Mouse (Mus musculus): ENCODE measurements around the gene Sirt1. TPM values are rescaled to one million over a fixed set of nuclear protein-coding genes. Genes with fewer than 3 reads are reported as not detected.

Sirt1 gene
- polyA plus RNA-seq (2012; rRNA removed): 10.0 and 11.5 TPM in 2 replicates

DNA sequence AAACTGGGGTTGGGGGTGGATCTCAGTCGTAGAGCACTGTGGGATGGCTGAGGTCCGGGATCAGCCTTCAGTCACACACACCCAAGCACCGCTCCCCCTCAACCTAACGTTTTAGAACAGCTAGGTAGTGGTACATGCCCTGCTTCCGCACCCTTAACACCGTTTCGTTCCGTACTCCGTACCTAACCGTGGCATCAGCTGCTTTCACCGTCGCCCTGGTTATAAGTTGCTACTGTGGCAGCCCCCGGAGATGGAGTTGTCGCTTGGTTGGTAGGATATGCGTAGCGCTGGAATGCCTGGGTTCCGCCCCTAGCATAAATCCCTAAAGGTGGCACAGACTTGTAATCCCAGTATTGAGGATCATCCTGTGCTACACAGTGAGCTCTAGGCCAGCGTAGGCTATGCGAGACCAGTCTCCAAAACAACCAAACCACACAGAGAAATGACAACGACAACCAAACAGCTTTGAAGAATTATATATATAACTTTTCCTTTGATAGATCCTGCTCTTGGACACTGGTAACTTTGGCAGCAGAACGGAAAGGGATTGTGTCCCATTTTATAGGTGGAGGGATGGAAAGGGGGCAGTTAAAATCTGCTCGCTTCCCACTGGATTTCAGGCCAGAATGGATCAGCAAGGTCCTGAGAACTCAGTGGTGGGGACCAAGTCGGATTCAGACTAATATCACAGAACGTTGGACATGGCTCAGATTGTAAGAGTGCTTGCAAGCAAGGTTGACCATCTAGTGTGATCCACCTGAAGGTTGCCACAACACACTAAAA, at the start of gene Sirt1:
TSS of gene Sirt1 (minus strand) at position 207 of the 783 bp plus-strand sequence.
- Histone ChIP-seq H3K36me3 (ENCODE audit: control insufficient read depth, insufficient read depth, low read length) (no peaks in the 10 kb centered on the region), H3K4me3 (ENCODE audit: control insufficient read depth, insufficient read depth, low read length) (peak within 1 kb of the TSS; percentile 44), H3K27me3 (ENCODE audit: control insufficient read depth, insufficient read depth, low read length) (no peaks in the 10 kb centered on the region), H3K27ac (ENCODE audit: control insufficient read depth, insufficient read depth, low read length) (peak within 1 kb of the TSS; percentile 40; the same call in 1 of the 2 replicates), H3K4me1 (replicated peaks; ENCODE audit: control insufficient read depth, insufficient read depth, low read length) (peaks cover 6% of the 10 kb centered on the region)
- peak; percentile 38 for DNase-seq
- 8% methylated on average over 24 of the region's 24 CpGs for WGBS
- TF ChIP-seq POLR2A (IDR thresholded peaks at IDR 0.05; ENCODE audit: control insufficient read depth, extremely low read depth, insufficient read depth, low read length, poor library complexity) (no peak), CTCF (IDR thresholded peaks at IDR 0.05; ENCODE audit: borderline replicate concordance, control insufficient read depth, extremely low read depth, insufficient read depth, low read length, poor library complexity) (no peak)

GRCm38 (mm10) chr10:63429785-63430305, 48.3 kb upstream of the Sirt1 start, which contains the start of gene Ctnna3:
Gene Ctnna3 (plus strand): TSS chr10:63430098.
- Histone ChIP-seq H3K27ac (ENCODE audit: control insufficient read depth, insufficient read depth, low read length) (peak within 1 kb of the TSS; percentile 80; the same call in 1 of the 2 replicates), H3K4me1 (replicated peaks; ENCODE audit: control insufficient read depth, insufficient read depth, low read length) (no peaks in the 10 kb centered on the region), H3K27me3 (ENCODE audit: control insufficient read depth, insufficient read depth, low read length) (no peaks in the 10 kb centered on the region), H3K36me3 (ENCODE audit: control insufficient read depth, insufficient read depth, low read length) (no peaks in the 10 kb centered on the region), H3K4me3 (ENCODE audit: control insufficient read depth, insufficient read depth, low read length) (peak within 1 kb of the TSS; percentile 74)
- WGBS: under 1% methylated on average over 55 of the region's 55 CpGs
- peak; percentile 89 for DNase-seq
- TF ChIP-seq CTCF (IDR thresholded peaks at IDR 0.05; ENCODE audit: borderline replicate concordance, control insufficient read depth, extremely low read depth, insufficient read depth, low read length, poor library complexity): 0 out of 2 replicates have a peak, but pooled peaks have one; percentile 14
- TF ChIP-seq POLR2A (IDR thresholded peaks at IDR 0.05; ENCODE audit: control insufficient read depth, extremely low read depth, insufficient read depth, low read length, poor library complexity): 0 out of 2 replicates have a peak, but pooled peaks have one; percentile 2

- Histone ChIP-seq H3K4me3 (ENCODE audit: control insufficient read depth, insufficient read depth, low read length) (peak overlapping the region; percentile 74), H3K4me1 (replicated peaks; ENCODE audit: control insufficient read depth, insufficient read depth, low read length) (no peaks in the 10 kb centered on the region), H3K27me3 (ENCODE audit: control insufficient read depth, insufficient read depth, low read length) (no peaks in the 10 kb centered on the region), H3K27ac (ENCODE audit: control insufficient read depth, insufficient read depth, low read length) (no peak overlapping the region), H3K36me3 (ENCODE audit: control insufficient read depth, insufficient read depth, low read length) (no peaks in the 10 kb centered on the region)
- DNase-seq: peak; percentile 99
- TF ChIP-seq CTCF (IDR thresholded peaks at IDR 0.05; ENCODE audit: borderline replicate concordance, control insufficient read depth, extremely low read depth, insufficient read depth, low read length, poor library complexity) (peak; percentile 12; the same call in 1 of the 2 replicates), POLR2A (IDR thresholded peaks at IDR 0.05; ENCODE audit: control insufficient read depth, extremely low read depth, insufficient read depth, low read length, poor library complexity) (0 out of 2 replicates have a peak, but pooled peaks have one; percentile 56)
- under 1% methylated on average over 34 of the region's 34 CpGs for WGBS
Measured at GRCm38 (mm10) chr10:63429380-63429779, 47.9 kb upstream of the Sirt1 start.

DNA sequence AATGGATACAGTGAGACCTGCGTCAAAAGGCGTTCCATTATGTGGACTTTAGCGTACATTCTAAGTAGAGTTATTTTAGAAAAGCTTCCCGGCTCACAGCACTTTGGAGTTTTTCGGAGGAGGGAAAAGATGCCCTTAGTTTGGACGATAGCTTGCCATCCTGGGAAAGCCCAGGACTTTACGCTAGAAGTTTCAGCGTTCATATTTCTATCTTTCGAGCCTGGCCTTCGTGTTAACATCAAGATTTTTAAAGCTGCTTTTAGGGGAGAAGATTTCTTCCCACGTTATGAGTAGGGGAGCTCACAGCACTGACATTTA, 47.5 kb upstream of the Sirt1 start:
- TF ChIP-seq POLR2A (IDR thresholded peaks at IDR 0.05; ENCODE audit: control insufficient read depth, extremely low read depth, insufficient read depth, low read length, poor library complexity) (no peak), CTCF (IDR thresholded peaks at IDR 0.05; ENCODE audit: borderline replicate concordance, control insufficient read depth, extremely low read depth, insufficient read depth, low read length, poor library complexity) (no peak)
- no peaks in the 10 kb centered on the region for H3K36me3 ChIP-seq (ENCODE audit: control insufficient read depth, insufficient read depth, low read length)
- 2% methylated on average over 11 of the region's 11 CpGs for WGBS
- H3K4me1 ChIP-seq (replicated peaks; ENCODE audit: control insufficient read depth, insufficient read depth, low read length): no peaks in the 10 kb centered on the region
- DNase-seq: no peak
- H3K27ac ChIP-seq (ENCODE audit: control insufficient read depth, insufficient read depth, low read length): peak overlapping the region; percentile 80; the same call in 1 of the 2 replicates
- no peaks in the 10 kb centered on the region for H3K27me3 ChIP-seq (ENCODE audit: control insufficient read depth, insufficient read depth, low read length)
- H3K4me3 ChIP-seq (ENCODE audit: control insufficient read depth, insufficient read depth, low read length): peak overlapping the region; percentile 62

- Histone ChIP-seq H3K4me3 (ENCODE audit: control insufficient read depth, insufficient read depth, low read length) (peak overlapping the region; percentile 62), H3K36me3 (ENCODE audit: control insufficient read depth, insufficient read depth, low read length) (no peaks in the 10 kb centered on the region), H3K27me3 (ENCODE audit: control insufficient read depth, insufficient read depth, low read length) (no peaks in the 10 kb centered on the region), H3K27ac (ENCODE audit: control insufficient read depth, insufficient read depth, low read length) (peak overlapping the region; percentile 80), H3K4me1 (replicated peaks; ENCODE audit: control insufficient read depth, insufficient read depth, low read length) (no peaks in the 10 kb centered on the region)
- DNase-seq: peak; percentile 56
- 12% methylated on average over 19 of the region's 19 CpGs for WGBS
- TF ChIP-seq CTCF (IDR thresholded peaks at IDR 0.05; ENCODE audit: borderline replicate concordance, control insufficient read depth, extremely low read depth, insufficient read depth, low read length, poor library complexity) (no peak), POLR2A (IDR thresholded peaks at IDR 0.05; ENCODE audit: control insufficient read depth, extremely low read depth, insufficient read depth, low read length, poor library complexity) (peak; percentile 18; the same call in 1 of the 2 replicates)
Measured at GRCm38 (mm10) chr10:63428243-63429022, 46.9 kb upstream of the Sirt1 start.

- WGBS: 97% methylated on average over 8 of the region's 8 CpGs
- no peak for DNase-seq
- no peak overlapping the region for H3K27ac ChIP-seq (ENCODE audit: control insufficient read depth, insufficient read depth, low read length)
- no peaks in the 10 kb centered on the region for H3K36me3 ChIP-seq (ENCODE audit: control insufficient read depth, insufficient read depth, low read length)
- H3K27me3 ChIP-seq (ENCODE audit: control insufficient read depth, insufficient read depth, low read length): no peaks in the 10 kb centered on the region
- H3K4me3 ChIP-seq (ENCODE audit: control insufficient read depth, insufficient read depth, low read length): no peak overlapping the region
- TF ChIP-seq CTCF (IDR thresholded peaks at IDR 0.05; ENCODE audit: borderline replicate concordance, control insufficient read depth, extremely low read depth, insufficient read depth, low read length, poor library complexity) (no peak), POLR2A (IDR thresholded peaks at IDR 0.05; ENCODE audit: control insufficient read depth, extremely low read depth, insufficient read depth, low read length, poor library complexity) (no peak)
- no peaks in the 10 kb centered on the region for H3K4me1 ChIP-seq (replicated peaks; ENCODE audit: control insufficient read depth, insufficient read depth, low read length)
Measured at GRCm38 (mm10) chr10:63427146-63427545, 45.6 kb upstream of the Sirt1 start.

Data from thymus, adult 2 months (tissue).